Mouse (Mus musculus) ZHBTc4 (cell line): ENCODE data around the gene Sfr1.

Experiments
- DNase-seq: peaks from one replicate; pipeline ENCODE4 v3.0.0-alpha.2; 2011; ENCODE audit warnings: low read depth, low spot score

Gene Sfr1

GRCm38 (mm10) chr19:47752456-47752855 is 21.0 kb downstream of the Sfr1 start:
- no peak for DNase-seq

GRCm38 (mm10) chr19:47753921-47754320 is 22.4 kb downstream of the Sfr1 start:
- DNase-seq: no peak

GRCm38 (mm10) chr19:47754931-47755330 is 23.4 kb downstream of the Sfr1 start:
- no peak for DNase-seq

GRCm38 (mm10) chr19:47755625-47756024 is 24.1 kb downstream of the Sfr1 start:
- DNase-seq: peak; percentile 86

- DNase-seq: no peak
These were observed 46.4 kb downstream of the Sfr1 start for GRCm38 (mm10) chr19:47777847-47778246.

- no peak for DNase-seq
These were observed 48.7 kb downstream of the Sfr1 start for GRCm38 (mm10) chr19:47780145-47780544.

- peak; percentile 45 for DNase-seq
These were observed 49.5 kb downstream of the Sfr1 start for GRCm38 (mm10) chr19:47780972-47781371.

GRCm38 (mm10) chr19:47783898-47784297 is 52.4 kb downstream of the Sfr1 start:
- no peak for DNase-seq
